22 mouse cellular contexts compared by ENCODE assay signal in the genomic region with DNA sequence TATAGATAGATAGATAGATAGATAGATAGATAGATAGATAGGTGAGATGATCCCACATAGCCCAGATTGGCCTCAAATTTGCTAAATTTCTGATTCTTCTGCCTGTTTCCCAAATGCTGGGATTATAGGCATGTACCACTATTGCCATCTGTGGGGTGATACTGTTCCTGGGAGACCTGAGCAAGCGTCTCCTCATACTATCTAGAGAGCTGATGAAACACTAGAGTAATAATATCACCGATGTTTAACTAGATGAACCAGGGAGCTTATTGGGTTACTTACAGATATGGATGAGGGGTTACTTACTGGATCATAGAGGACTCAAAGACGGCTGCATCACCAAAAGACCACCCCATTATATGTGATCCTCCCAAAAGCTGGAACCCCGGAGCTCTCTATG. TPM values are rescaled to one million over a fixed set of nuclear protein-coding genes. Genes with fewer than 3 reads are reported as not detected.
DNase-seq lines count a peak whose midpoint lies in the region; TF ChIP-seq lines count a peak whose summit lies in the region.
"Had no signal": no experiment of that assay in that cellular context is flagged by ENCODE, and none has a peak within 500 bp of the region (broad histone marks: within the 10 kb centered on the region; RNA-seq: fewer than 3 reads in every experiment).

No protein-coding gene starts in this region.

- no peak for TF ChIP-seq POLR2A in MEL (IDR thresholded peaks at IDR 0.05; ENCODE audit: control insufficient read depth in 1 of 2, insufficient read depth in 1 of 2, low read depth in 1 of 2, low read length in 2 of 2, poor library complexity in 1 of 2)

- peak; percentile 22 for DNase-seq in cerebellum, adult 9-10 months
- no peak for DNase-seq in cerebellum, postnatal 4 days (ENCODE audit: low spot score in 2 of 2)
- peak; percentile 66 for DNase-seq in heart, embryonic 10.5 days (ENCODE audit: low spot score)
- DNase-seq in heart, postnatal 4 days, result no peak
- peak; percentile 65 for DNase-seq in MEL (ENCODE audit: low read depth, low spot score)
- DNase-seq in cerebellum, postnatal 14 days, result no peak
- DNase-seq: adrenal gland, adult 2 months; adrenal gland, postnatal 10 days; adrenal gland, postnatal 25 days; B cell, adult 2 months; cerebellum, adult 11 months; cerebellum, adult 18-20 months; cerebellum, adult 8-10 months; cerebellum, postnatal 10 days; cerebellum, postnatal 36 days; forebrain, postnatal 0 days had no signal

- 80% methylated on average over 4 of the region's 4 CpGs for WGBS in heart, embryonic 10.5 days

- H3K27ac ChIP-seq in heart, embryonic 10.5 days, result no peak overlapping the region
- H3K27ac ChIP-seq in MEL (ENCODE audit: control insufficient read depth, low read depth, low read length), result peak overlapping the region; percentile 82; the same call in 1 of the 2 replicates
- H3K27ac ChIP-seq: embryonic facial prominence, embryonic 10.5 days; embryonic facial prominence, embryonic 12.5 days; forebrain, embryonic 13.5 days; forebrain, embryonic 15.5 days had no signal

- no peak overlapping the region for H3K4me3 ChIP-seq in heart, embryonic 10.5 days
- no peak overlapping the region for H3K4me3 ChIP-seq in MEL (ENCODE audit: control insufficient read depth in 1 of 2, insufficient read depth in 1 of 2, low read depth in 2 of 2, low read length in 2 of 2)
- H3K4me3 ChIP-seq: embryonic facial prominence, embryonic 10.5 days; embryonic facial prominence, embryonic 12.5 days; forebrain, embryonic 13.5 days; forebrain, embryonic 15.5 days had no signal

- H3K36me3 ChIP-seq in heart, embryonic 10.5 days, result no peaks in the 10 kb centered on the region
- peaks cover 0 to 40% of the 10 kb centered on the region in 2 experiments; a peak in 2 of 4 replicates for H3K36me3 ChIP-seq in MEL (ENCODE audit: control insufficient read depth in 1 of 2, insufficient read depth in 2 of 2, low read length in 2 of 2)
- H3K36me3 ChIP-seq: embryonic facial prominence, embryonic 10.5 days; embryonic facial prominence, embryonic 12.5 days; forebrain, embryonic 15.5 days; G1E had no signal

- TF ChIP-seq CTCF in MEL (IDR thresholded peaks at IDR 0.05 in 2 of 3, conservative IDR thresholded peaks at IDR 0.05 in 1 of 3; ENCODE audit: control insufficient read depth in 1 of 3, insufficient read depth in 1 of 3, low read depth in 2 of 3, low read length in 3 of 3, poor library complexity in 1 of 3, severe bottlenecking in 1 of 3), result no peak

- no peaks in the 10 kb centered on the region for H3K9me3 ChIP-seq in heart, embryonic 10.5 days
- no peaks in the 10 kb centered on the region for H3K9me3 ChIP-seq in MEL (replicated peaks; ENCODE audit: insufficient read depth, low read length)
- H3K9me3 ChIP-seq: embryonic facial prominence, embryonic 10.5 days; embryonic facial prominence, embryonic 12.5 days; forebrain, embryonic 13.5 days; forebrain, embryonic 15.5 days; G1E had no signal

- H3K79me2 ChIP-seq in MEL (ENCODE audit: control insufficient read depth, insufficient read depth, low read length, poor library complexity), result no peaks in the 10 kb centered on the region

- 0 out of 2 replicates have a peak, but pooled peaks cover 12% of the 10 kb centered on the region for H3K4me1 ChIP-seq in heart, embryonic 10.5 days
- H3K4me1 ChIP-seq in MEL (ENCODE audit: control insufficient read depth in 1 of 2, insufficient read depth in 2 of 2, low read length in 2 of 2), result peaks cover 13 to 24% of the 10 kb centered on the region in 2 experiments

- no peak for TF ChIP-seq RAD21 in MEL (IDR thresholded peaks at IDR 0.05; ENCODE audit: low read depth, low read length)

- no peak for TF ChIP-seq EP300 in MEL (IDR thresholded peaks at IDR 0.05; ENCODE audit: low read depth in 1 of 2, low read length in 2 of 2)

- H3K9ac ChIP-seq in MEL (ENCODE audit: control insufficient read depth, low read depth, low read length, poor library complexity, severe bottlenecking), result peak overlapping the region; percentile 60
- H3K9ac ChIP-seq: embryonic facial prominence, embryonic 12.5 days; forebrain, embryonic 13.5 days; forebrain, embryonic 15.5 days; forebrain, postnatal 0 days had no signal

- no peaks in the 10 kb centered on the region for H3K27me3 ChIP-seq in heart, embryonic 10.5 days (ENCODE audit: insufficient read depth, poor library complexity, severe bottlenecking)
- H3K27me3 ChIP-seq in MEL (ENCODE audit: control insufficient read depth in 1 of 2, insufficient read depth in 2 of 2, low read length in 2 of 2), result no peaks in the 10 kb centered on the region
- H3K27me3 ChIP-seq: CH12.LX; embryonic facial prominence, embryonic 12.5 days; forebrain, embryonic 13.5 days; forebrain, embryonic 15.5 days had no signal

TF ChIP-seq in MEL, 35 proteins besides CTCF, POLR2A, EP300 and RAD21:
- TF ChIP-seq GATA1 (IDR thresholded peaks at IDR 0.05; ENCODE audit: low read depth, low read length) (no peak), CHD1 (IDR thresholded peaks at IDR 0.05; ENCODE audit: low read depth, low read length) (no peak), KAT2A (conservative IDR thresholded peaks at IDR 0.05; ENCODE audit: low read depth, low read length) (no peak), NELFE (IDR thresholded peaks at IDR 0.05; ENCODE audit: low read depth, low read length) (no peak), POLR2AphosphoS5 (IDR thresholded peaks at IDR 0.05; ENCODE audit: borderline replicate concordance, low read depth, low read length) (no peak), HCFC1 (IDR thresholded peaks at IDR 0.05; ENCODE audit: low read depth, low read length) (no peak), RCOR1 (IDR thresholded peaks at IDR 0.05; ENCODE audit: low read depth, low read length) (no peak), MXI1 (IDR thresholded peaks at IDR 0.05; ENCODE audit: low read depth, low read length) (no peak), ZNF384 (IDR thresholded peaks at IDR 0.05; ENCODE audit: low read depth, low read length) (no peak), TAL1 (IDR thresholded peaks at IDR 0.05; ENCODE audit: low read length) (no peak), ZMIZ1 (IDR thresholded peaks at IDR 0.05; ENCODE audit: low read depth, low read length) (no peak), GABPA (IDR thresholded peaks at IDR 0.05; ENCODE audit: low read depth, low read length) (no peak), MAZ (IDR thresholded peaks at IDR 0.05; ENCODE audit: low read depth, low read length) (no peak), USF2 (IDR thresholded peaks at IDR 0.05; ENCODE audit: borderline replicate concordance in 1 of 2, insufficient read depth in 1 of 2, low read depth in 1 of 2, low read length in 2 of 2) (no peak)
TF ChIP-seq in MEL: peak in this region for 0.

RNA-seq across cellular contexts. Expression of gene Tex14, which starts 24.5 kb away (rescaled TPM):
- 0.22 and 0.31 TPM in 2 replicates for polyA plus RNA-seq in heart, embryonic 10.5 days (2016; fragmentation: Nextera tagmentation; extraction: Ambion mirVana)
- not detected for total RNA-seq in heart, postnatal 4 days (2021)
- total RNA-seq in MEL (2012; rRNA removed), result 0.23 and 0.42 TPM in 2 replicates
- polyA plus RNA-seq in MEL (2012; ENCODE audit: insufficient read depth in 1 of 2, insufficient read length in 2 of 2, low read depth in 1 of 2, low replicate concordance in 2 of 2, missing spikeins in 1 of 2), result under 1 TPM in 1 of 2 experiments, not detected in 1; 0.42 TPM
- polyA plus RNA-seq: embryonic facial prominence, embryonic 10.5 days; forebrain, embryonic 15.5 days; G1E had no signal

RNA-seq across cellular contexts. Expression of gene Rad51c, which starts 24.6 kb away (rescaled TPM):
- polyA plus RNA-seq in heart, embryonic 10.5 days (2016; fragmentation: Nextera tagmentation; extraction: Ambion mirVana), result 11.2 and 12.1 TPM in 2 replicates
- total RNA-seq in heart, postnatal 4 days (2021), result 10 to 100 TPM; 10.5 to 11.1 TPM
- total RNA-seq in MEL (2012; rRNA removed), result 1.5 and 2.5 TPM in 2 replicates
- 1 to 10 TPM in 1 of 2 experiments, not detected in 1; 1.9 TPM for polyA plus RNA-seq in MEL (2012; ENCODE audit: insufficient read depth in 1 of 2, insufficient read length in 2 of 2, low read depth in 1 of 2, low replicate concordance in 2 of 2, missing spikeins in 1 of 2)

Comparison
In these comparisons a context has a peak if more than half of its experiments do, and no peak if none do; other contexts are left out.
1. DNase-seq: peak in cerebellum, adult 9-10 months (single experiment), heart, embryonic 10.5 days (single experiment) and MEL (single experiment); none in cerebellum, postnatal 4 days (0 of 2), heart, postnatal 4 days (single experiment) and cerebellum, postnatal 14 days (0 of 2).